Mouse (Mus musculus) thymus, adult 2 months (tissue): Measurements from ENCODE around the gene Vps72. TPM values are rescaled to one million over a fixed set of nuclear protein-coding genes. Genes with fewer than 3 reads are reported as not detected.

Source experiments
- DNase-seq: peaks from one replicate; pipeline ENCODE4 v3.0.0; 2021
- H3K27ac ChIP-seq: fragments of 200-500 bp; 2 replicates; pipeline ENCODE4 v1.5.1; 2012; ENCODE audit warnings: low read length, control low read depth; ENCODE audit not compliant: control insufficient read depth, insufficient read depth
- H3K27me3 ChIP-seq: fragments of 200-500 bp; 2 replicates; pipeline ENCODE4 v1.6.1; 2012; ENCODE audit warnings: mild to moderate bottlenecking, low read length, moderate library complexity, mixed read lengths; ENCODE audit not compliant: control insufficient read depth, insufficient read depth
- H3K36me3 ChIP-seq: fragments of 200-500 bp; 2 replicates; pipeline ENCODE4 v1.6.1; 2012; ENCODE audit warnings: mild to moderate bottlenecking, low read length, moderate library complexity; ENCODE audit not compliant: control insufficient read depth, insufficient read depth
- H3K4me1 ChIP-seq: fragments of 200-500 bp; replicated peaks from 2 replicates; pipeline ENCODE4 v1.6.1; 2012; ENCODE audit warnings: low read length; ENCODE audit not compliant: control insufficient read depth, insufficient read depth
- H3K4me3 ChIP-seq: fragments of 200-500 bp; 2 replicates; pipeline ENCODE4 v1.5.1; 2012; ENCODE audit warnings: mild to moderate bottlenecking, low read length, control low read depth, moderate library complexity; ENCODE audit not compliant: control insufficient read depth, insufficient read depth
- CTCF ChIP-seq: fragments of 200-500 bp; IDR thresholded peaks from 2 replicates; pipeline ENCODE4 v1.5.1; 2012; ENCODE audit warnings: mild to moderate bottlenecking, control low read depth, low read length, moderate library complexity, borderline replicate concordance; ENCODE audit not compliant: control insufficient read depth, poor library complexity, insufficient read depth; ENCODE audit errors: extremely low read depth
- POLR2A ChIP-seq: fragments of 200-500 bp; IDR thresholded peaks from 2 replicates; pipeline ENCODE4 v1.6.1; 2012; ENCODE audit warnings: mild to moderate bottlenecking, low read length, control low read depth, moderate library complexity; ENCODE audit not compliant: control insufficient read depth, poor library complexity, insufficient read depth; ENCODE audit errors: extremely low read depth
- WGBS: fragments of 180-500 bp; shearing (Covaris S2); methylation state at CpG from one replicate; pipeline ENCODE4 v1.1.7; 2018; 5-methylcytosine and 5-hydroxymethylcytosine counted together
- polyA plus RNA-seq: library from polyadenylated mRNA; depleted of rRNA; stranded (reverse); fragments of >200 nt; gene quantifications from 2 replicates; pipeline ENCODE4 v1.2.3, GENCODE M21; 2012; rRNA removed

Vps72 gene
- polyA plus RNA-seq, 1 experiment: 77.1 TPM

DNA sequence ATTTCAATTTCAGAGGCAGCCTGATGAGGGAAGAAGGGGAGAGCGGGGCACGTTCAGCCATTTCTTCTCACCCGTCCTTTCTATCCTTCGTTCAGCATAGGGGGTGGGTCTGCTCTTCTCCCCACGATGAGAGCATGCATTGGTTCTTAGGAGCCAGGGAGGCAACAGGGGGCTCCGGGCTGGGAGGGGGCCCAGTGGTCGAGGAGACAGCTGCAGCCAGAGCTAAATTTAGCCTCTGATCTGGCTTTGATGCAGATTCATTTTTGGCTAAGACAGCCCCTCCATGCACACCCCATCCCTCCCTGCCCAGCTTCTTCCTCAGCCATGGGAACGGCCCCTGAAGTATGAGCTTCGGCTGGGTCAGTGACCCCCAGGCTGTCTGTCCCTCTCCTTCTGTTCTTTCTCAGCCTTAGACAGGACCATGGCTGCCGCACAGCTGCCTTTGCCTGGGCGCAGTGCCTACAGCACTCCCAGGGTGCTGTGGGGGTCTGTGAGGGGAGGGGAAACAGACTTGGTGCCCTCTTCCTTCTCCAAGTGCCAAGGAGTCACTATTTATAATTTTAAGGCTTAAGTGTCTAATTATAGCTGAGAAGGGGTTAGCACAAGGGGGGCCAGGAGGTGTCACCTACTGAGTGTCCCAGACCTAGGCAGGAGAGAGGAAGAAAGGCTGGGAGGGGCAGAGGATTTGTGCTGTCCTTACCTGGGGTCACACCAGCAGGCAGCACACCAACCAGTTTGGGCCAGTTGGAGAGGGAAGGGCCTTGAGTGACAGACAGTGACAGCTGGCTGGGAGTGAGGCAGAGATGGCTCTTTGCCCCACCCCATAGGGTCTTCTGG is 52.8 kb downstream of the Vps72 start:
- Histone ChIP-seq H3K36me3 (no peaks in the 10 kb centered on the region), H3K27ac (no peak overlapping the region), H3K4me3 (no peak overlapping the region), H3K27me3 (peaks cover 6% of the 10 kb centered on the region; the same call in 1 of the 2 replicates), H3K4me1 (peaks cover 15% of the 10 kb centered on the region)
- no peak for DNase-seq
- no peak for TF ChIP-seq CTCF
- TF ChIP-seq POLR2A: no peak
- 78% methylated on average over 11 of the region's 11 CpGs for WGBS

DNA sequence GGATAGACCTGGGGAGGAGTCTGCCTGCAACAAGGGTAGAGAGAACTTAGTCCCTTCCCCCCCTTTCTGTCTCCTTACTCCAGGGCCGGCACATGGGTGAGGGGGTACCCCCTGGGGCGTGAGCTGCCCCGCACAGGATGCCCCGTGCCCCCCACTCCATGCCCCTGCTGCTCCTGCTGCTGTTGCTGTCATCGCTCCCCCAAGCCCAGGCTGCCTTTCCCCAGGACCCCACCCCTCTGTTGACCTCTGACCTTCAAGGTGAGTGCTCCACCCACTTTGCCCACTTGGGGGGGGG is 53.4 kb downstream of the Vps72 start:
- no peak overlapping the region for H3K27ac ChIP-seq
- WGBS: 96% methylated on average over 5 of the region's 5 CpGs

DNA sequence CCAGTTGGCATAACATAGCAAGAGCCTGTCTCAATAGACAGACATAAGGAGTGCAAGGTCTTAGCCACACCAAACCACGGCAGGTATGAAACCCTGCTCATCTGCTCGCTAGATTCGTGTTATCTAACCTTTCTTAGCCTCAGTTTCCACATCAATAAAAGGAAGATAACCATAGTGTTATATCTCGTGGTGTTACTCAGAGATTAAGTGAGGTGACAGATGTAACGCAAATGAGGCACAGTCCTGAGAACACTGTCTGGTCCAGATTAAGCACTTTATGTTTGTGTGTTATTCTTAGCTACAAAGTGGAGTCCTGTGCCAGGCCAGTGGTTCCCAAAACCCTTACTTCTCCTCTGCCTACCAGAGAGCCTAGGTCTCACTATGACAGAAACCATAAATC is 54.0 kb downstream of the Vps72 start:
- TF ChIP-seq POLR2A: no peak
- no peak for TF ChIP-seq CTCF
- Histone ChIP-seq H3K4me1 (peaks cover 9% of the 10 kb centered on the region), H3K36me3 (no peaks in the 10 kb centered on the region), H3K27me3 (peaks cover 6% of the 10 kb centered on the region; the same call in 1 of the 2 replicates), H3K4me3 (no peak overlapping the region), H3K27ac (no peak overlapping the region)
- DNase-seq: no peak
- 43% methylated on average over 5 of the region's 5 CpGs for WGBS

More for the DNA sequence above, 53.4 kb downstream of the Vps72 start:
- no peaks in the 10 kb centered on the region for H3K36me3 ChIP-seq
- H3K27me3 ChIP-seq: peaks cover 6% of the 10 kb centered on the region; the same call in 1 of the 2 replicates
- no peak for DNase-seq
- H3K4me1 ChIP-seq: peaks cover 15% of the 10 kb centered on the region
- TF ChIP-seq POLR2A (no peak), CTCF (no peak)
- H3K4me3 ChIP-seq: no peak overlapping the region

DNA sequence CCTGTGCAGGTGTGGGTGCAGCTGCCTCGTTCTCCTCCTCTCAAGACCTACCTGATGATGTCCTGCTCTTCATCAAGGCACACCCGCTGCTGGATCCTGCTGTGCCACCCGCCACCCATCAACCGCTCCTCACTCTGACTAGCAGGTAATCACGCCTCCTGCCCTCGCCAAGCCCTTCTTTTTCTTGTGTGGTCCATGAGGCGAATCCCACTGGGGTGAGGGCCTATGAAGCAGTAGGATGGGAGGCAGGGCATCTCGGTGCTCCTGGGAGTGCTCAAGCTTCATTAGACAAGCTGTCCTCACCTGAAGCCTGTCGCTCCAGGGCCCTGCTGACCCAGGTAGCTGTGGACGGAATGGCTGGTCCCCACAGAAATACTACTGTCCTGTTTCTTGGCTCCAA is 59.2 kb downstream of the Vps72 start:
- no peak overlapping the region for H3K4me3 ChIP-seq
- H3K36me3 ChIP-seq: no peaks in the 10 kb centered on the region
- no peak overlapping the region for H3K27ac ChIP-seq
- peaks cover 9% of the 10 kb centered on the region for H3K4me1 ChIP-seq
- 94% methylated on average over 10 of the region's 10 CpGs for WGBS
- DNase-seq: no peak
- no peak for TF ChIP-seq CTCF
- TF ChIP-seq POLR2A: no peak
- peaks cover 21% of the 10 kb centered on the region for H3K27me3 ChIP-seq

DNA sequence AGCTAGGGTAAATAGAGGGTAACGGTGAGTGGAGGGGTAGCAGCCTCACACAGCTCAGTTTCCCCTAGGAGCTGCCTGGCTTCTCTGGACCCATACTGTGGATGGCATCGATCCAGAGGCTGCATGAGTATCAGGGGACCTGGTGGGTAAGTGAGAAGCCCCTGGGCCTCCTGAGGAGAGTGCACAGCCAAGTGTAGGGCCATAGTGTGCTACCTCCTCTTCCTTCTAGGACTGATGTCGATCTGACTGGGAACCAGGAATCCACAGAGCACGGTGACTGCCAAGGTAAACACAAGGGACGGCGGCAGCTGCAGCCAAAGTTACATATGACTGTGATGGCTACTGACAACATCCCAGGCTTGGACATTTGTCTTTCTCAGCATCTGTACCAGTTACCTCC is 60.3 kb downstream of the Vps72 start:
- peaks cover 9% of the 10 kb centered on the region for H3K4me1 ChIP-seq
- WGBS: 94% methylated on average over 6 of the region's 6 CpGs
- no peak overlapping the region for H3K4me3 ChIP-seq
- no peaks in the 10 kb centered on the region for H3K36me3 ChIP-seq
- peaks cover 21% of the 10 kb centered on the region for H3K27me3 ChIP-seq
- H3K27ac ChIP-seq: no peak overlapping the region
- DNase-seq: no peak
- TF ChIP-seq CTCF (no peak), POLR2A (no peak)

Other genes with a start within 250 kb of the Vps72 start
- 314 and 384 TPM in 2 replicates for gene Psmb4, start 224.1 kb upstream of the Vps72 start, polyA plus RNA-seq
- 15.9 and 26.7 TPM in 2 replicates for gene Selenbp1, start 178.0 kb upstream of the Vps72 start, polyA plus RNA-seq
- 33.3 and 36.8 TPM in 2 replicates for gene Rfx5, start 156.9 kb upstream of the Vps72 start, polyA plus RNA-seq
- gene Pi4kb, start 136.3 kb upstream of the Vps72 start, polyA plus RNA-seq: 59.0 and 62.3 TPM in 2 replicates
- gene Zfp687, start 95.6 kb upstream of the Vps72 start, polyA plus RNA-seq: 57.1 and 61.2 TPM in 2 replicates
- gene Psmd4, start 68.4 kb upstream of the Vps72 start, polyA plus RNA-seq: 212 and 227 TPM in 2 replicates
- 36.5 and 37.8 TPM in 2 replicates for gene Pip5k1a, start 4.1 kb upstream of the Vps72 start, polyA plus RNA-seq
- 1.8 and 3.6 TPM in 2 replicates for gene Tmod4, start 13.5 kb downstream of the Vps72 start, polyA plus RNA-seq
- 56.4 and 63.8 TPM in 2 replicates for gene Scnm1, start 23.0 kb downstream of the Vps72 start, polyA plus RNA-seq
- 13.1 and 14.1 TPM in 2 replicates for gene Lysmd1, start 23.1 kb downstream of the Vps72 start, polyA plus RNA-seq
- gene Tnfaip8l2, start 31.3 kb downstream of the Vps72 start, polyA plus RNA-seq: 78.5 and 79.6 TPM in 2 replicates
- gene Sema6c, start 49.4 kb downstream of the Vps72 start, polyA plus RNA-seq: 12.0 and 14.0 TPM in 2 replicates
- 39.7 and 41.7 TPM in 2 replicates for gene Gabpb2, start 106.9 kb downstream of the Vps72 start, polyA plus RNA-seq
- 137 and 156 TPM in 2 replicates for gene Cdc42se1, start 117.7 kb downstream of the Vps72 start, polyA plus RNA-seq
- 53.0 and 66.1 TPM in 2 replicates for gene Mllt11, start 121.1 kb downstream of the Vps72 start, polyA plus RNA-seq
- 0.30 and 0.33 TPM in 2 replicates for gene Gm128, start 130.6 kb downstream of the Vps72 start, polyA plus RNA-seq
- gene Bnipl, start 140.2 kb downstream of the Vps72 start, polyA plus RNA-seq: 1.3 and 1.6 TPM in 2 replicates
- 50.3 and 50.4 TPM in 2 replicates for gene Mindy1, start 170.3 kb downstream of the Vps72 start, polyA plus RNA-seq
- gene Prune1, start 171.1 kb downstream of the Vps72 start, polyA plus RNA-seq: 17.2 and 18.5 TPM in 2 replicates
- gene Anxa9, start 196.2 kb downstream of the Vps72 start, polyA plus RNA-seq: 1.4 and 1.5 TPM in 2 replicates
- gene Cers2, start 203.8 kb downstream of the Vps72 start, polyA plus RNA-seq: 129 and 140 TPM in 2 replicates
- 30.7 and 31.8 TPM in 2 replicates for gene Setdb1, start 246.2 kb downstream of the Vps72 start, polyA plus RNA-seq